Mouse (Mus musculus): ENCODE measurements around the gene Tbc1d8. TPM values are rescaled to one million over a fixed set of nuclear protein-coding genes. Genes with fewer than 3 reads are reported as not detected.

The Tbc1d8 gene
- polyA plus RNA-seq, 1 experiment from 2014 or later = 6.3 TPM

- 87% methylated on average over 4 of the region's 4 CpGs for WGBS
- no peaks in the 10 kb centered on the region for H3K27me3 ChIP-seq (ENCODE audit: insufficient read depth, poor library complexity, severe bottlenecking)
Measured at GRCm38 (mm10) chr1:39452203-39452602, 26.4 kb downstream of the Tbc1d8 start.

DNA sequence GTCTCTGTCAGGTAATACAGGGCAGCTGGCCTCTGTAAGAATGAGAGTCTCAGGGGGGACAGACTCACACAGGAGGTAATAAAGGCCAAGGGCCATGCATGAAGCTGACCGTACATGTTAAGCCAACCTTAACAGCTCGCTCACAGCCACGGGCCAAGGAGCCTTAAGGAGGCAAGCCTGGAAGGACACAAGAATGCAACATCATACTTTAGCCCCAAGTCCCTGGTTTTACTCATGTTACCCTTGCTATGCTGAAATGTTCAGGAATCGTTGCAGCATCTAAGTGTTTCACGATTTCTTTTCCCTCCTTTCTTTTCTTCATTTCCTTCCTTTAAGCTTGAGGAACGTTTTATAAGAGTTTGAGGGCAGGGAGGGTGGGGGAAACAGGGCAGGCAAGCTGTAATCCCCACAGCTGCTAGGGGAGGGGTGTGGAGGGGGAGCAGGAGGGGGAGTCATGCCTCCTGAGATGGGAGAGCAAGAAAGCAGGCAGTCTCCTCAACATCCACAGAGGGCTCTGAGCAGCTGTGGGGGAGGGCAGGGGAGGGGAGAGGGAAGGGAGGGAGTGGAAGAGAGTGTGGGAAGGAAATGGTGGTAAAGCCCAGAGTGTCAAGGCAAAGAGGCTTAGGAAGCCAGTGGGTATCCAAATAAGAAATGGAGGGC is 28.4 kb downstream of the Tbc1d8 start:
- no peak for DNase-seq (ENCODE audit: low spot score)
- H3K4me1 ChIP-seq (replicated peaks) = peaks cover 23% of the 10 kb centered on the region
- H3K27me3 ChIP-seq (ENCODE audit: insufficient read depth, poor library complexity, severe bottlenecking) = no peaks in the 10 kb centered on the region
- 0 out of 2 replicates have a peak overlapping the region, but pooled peaks have one; percentile 23 for H3K27ac ChIP-seq
- H3K9me3 ChIP-seq = no peaks in the 10 kb centered on the region
- no peak overlapping the region for H3K4me3 ChIP-seq
- H3K36me3 ChIP-seq = no peaks in the 10 kb centered on the region
- WGBS = 62% methylated on average over 6 of the region's 6 CpGs

More at GRCm38 (mm10) chr1:39452203-39452602, 26.4 kb downstream of the Tbc1d8 start:
- H3K4me3 ChIP-seq = no peak overlapping the region
- peaks cover 24% of the 10 kb centered on the region for H3K4me1 ChIP-seq (replicated peaks)
- H3K27ac ChIP-seq = no peak overlapping the region
- DNase-seq (ENCODE audit: low spot score) = no peak
- H3K36me3 ChIP-seq = no peaks in the 10 kb centered on the region
- H3K9me3 ChIP-seq = no peaks in the 10 kb centered on the region

- Histone ChIP-seq H3K27me3 (ENCODE audit: insufficient read depth, poor library complexity, severe bottlenecking) (no peaks in the 10 kb centered on the region), H3K4me3 (no peak overlapping the region), H3K9me3 (no peaks in the 10 kb centered on the region), H3K4me1 (replicated peaks) (peaks cover 16% of the 10 kb centered on the region), H3K36me3 (no peaks in the 10 kb centered on the region), H3K27ac (no peak overlapping the region)
- no peak for DNase-seq (ENCODE audit: low spot score)
- 88% methylated on average over 12 of the region's 12 CpGs for WGBS
Measured at GRCm38 (mm10) chr1:39449251-39449790, 29.2 kb downstream of the Tbc1d8 start.

GRCm38 (mm10) chr1:39448819-39449218 is 29.7 kb downstream of the Tbc1d8 start:
- H3K27ac ChIP-seq = no peak overlapping the region
- WGBS = 98% methylated on average over 5 of the region's 5 CpGs
- no peaks in the 10 kb centered on the region for H3K9me3 ChIP-seq
- peaks cover 16% of the 10 kb centered on the region for H3K4me1 ChIP-seq (replicated peaks)
- H3K4me3 ChIP-seq = no peak overlapping the region
- no peak for DNase-seq (ENCODE audit: low spot score)
- H3K27me3 ChIP-seq (ENCODE audit: insufficient read depth, poor library complexity, severe bottlenecking) = no peaks in the 10 kb centered on the region
- H3K36me3 ChIP-seq = no peaks in the 10 kb centered on the region

GRCm38 (mm10) chr1:39448238-39448637 is 30.3 kb downstream of the Tbc1d8 start:
- Histone ChIP-seq H3K4me3 (no peak overlapping the region), H3K9me3 (no peaks in the 10 kb centered on the region), H3K27me3 (ENCODE audit: insufficient read depth, poor library complexity, severe bottlenecking) (no peaks in the 10 kb centered on the region), H3K36me3 (no peaks in the 10 kb centered on the region), H3K4me1 (replicated peaks) (peaks cover 16% of the 10 kb centered on the region), H3K27ac (no peak overlapping the region)
- WGBS = 93% methylated on average over 5 of the region's 5 CpGs
- no peak for DNase-seq (ENCODE audit: low spot score)

DNA sequence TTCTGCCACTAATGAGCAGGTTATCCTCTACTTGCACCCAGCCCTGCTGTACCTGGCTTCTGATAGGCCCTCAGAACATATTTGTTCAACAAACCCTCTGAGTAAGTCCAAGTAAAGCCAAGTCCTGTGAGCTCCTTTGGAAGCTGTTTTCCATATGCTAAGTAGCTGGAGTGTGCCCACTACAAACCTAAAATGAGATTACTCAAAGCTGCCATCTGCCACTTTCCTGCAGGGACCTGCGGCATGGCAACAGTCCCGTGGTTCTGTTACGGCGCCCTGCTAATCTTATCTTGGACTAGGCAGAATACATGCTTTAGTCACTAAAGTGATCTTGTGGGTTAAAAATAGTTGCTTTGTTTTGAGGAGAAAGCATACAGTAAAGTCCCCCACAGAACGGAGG is 32.4 kb downstream of the Tbc1d8 start:
- WGBS = 86% methylated on average over 5 of the region's 5 CpGs
- DNase-seq (ENCODE audit: low spot score) = no peak
- Histone ChIP-seq H3K27me3 (ENCODE audit: insufficient read depth, poor library complexity, severe bottlenecking) (no peaks in the 10 kb centered on the region), H3K27ac (no peak overlapping the region), H3K36me3 (no peaks in the 10 kb centered on the region), H3K9me3 (no peaks in the 10 kb centered on the region), H3K4me1 (replicated peaks) (peaks cover 16% of the 10 kb centered on the region), H3K4me3 (no peak overlapping the region)

GRCm38 (mm10) chr1:39445303-39446050 is 33.1 kb downstream of the Tbc1d8 start:
- no peaks in the 10 kb centered on the region for H3K9me3 ChIP-seq
- peaks cover 14% of the 10 kb centered on the region for H3K4me1 ChIP-seq (replicated peaks)
- H3K4me3 ChIP-seq = no peak overlapping the region
- 87% methylated on average over 20 of the region's 20 CpGs for WGBS
- no peak overlapping the region for H3K27ac ChIP-seq
- no peak for DNase-seq (ENCODE audit: low spot score)
- H3K36me3 ChIP-seq = no peaks in the 10 kb centered on the region
- no peaks in the 10 kb centered on the region for H3K27me3 ChIP-seq (ENCODE audit: insufficient read depth, poor library complexity, severe bottlenecking)

- H3K27ac ChIP-seq = no peak overlapping the region
- no peaks in the 10 kb centered on the region for H3K9me3 ChIP-seq
- H3K4me1 ChIP-seq (replicated peaks) = peaks cover 3% of the 10 kb centered on the region; the same call in 1 of the 2 replicates
- H3K27me3 ChIP-seq (ENCODE audit: insufficient read depth, poor library complexity, severe bottlenecking) = no peaks in the 10 kb centered on the region
- H3K36me3 ChIP-seq = no peaks in the 10 kb centered on the region
- no peak overlapping the region for H3K4me3 ChIP-seq
- DNase-seq (ENCODE audit: low spot score) = no peak
- WGBS = 89% methylated on average over 8 of the region's 8 CpGs
Measured at GRCm38 (mm10) chr1:39443764-39444163, 34.8 kb downstream of the Tbc1d8 start.

GRCm38 (mm10) chr1:39441686-39442085 is 36.9 kb downstream of the Tbc1d8 start:
- WGBS = 71% methylated on average over 6 of the region's 6 CpGs
- H3K27ac ChIP-seq = no peak overlapping the region
- H3K9me3 ChIP-seq = no peaks in the 10 kb centered on the region
- no peaks in the 10 kb centered on the region for H3K36me3 ChIP-seq
- H3K4me3 ChIP-seq = no peak overlapping the region
- H3K27me3 ChIP-seq (ENCODE audit: insufficient read depth, poor library complexity, severe bottlenecking) = no peaks in the 10 kb centered on the region
- no peak for DNase-seq (ENCODE audit: low spot score)
- H3K4me1 ChIP-seq (replicated peaks) = peaks cover 2% of the 10 kb centered on the region; the same call in 1 of the 2 replicates

GRCm38 (mm10) chr1:39439661-39440548 is 38.6 kb downstream of the Tbc1d8 start:
- Histone ChIP-seq H3K36me3 (no peaks in the 10 kb centered on the region), H3K4me1 (replicated peaks) (no peaks in the 10 kb centered on the region; the same call in 1 of the 2 replicates), H3K27me3 (ENCODE audit: insufficient read depth, poor library complexity, severe bottlenecking) (no peaks in the 10 kb centered on the region), H3K9me3 (no peaks in the 10 kb centered on the region), H3K4me3 (no peak overlapping the region), H3K27ac (no peak overlapping the region)
- DNase-seq (ENCODE audit: low spot score) = no peak
- WGBS = 87% methylated on average over 12 of the region's 12 CpGs

DNA sequence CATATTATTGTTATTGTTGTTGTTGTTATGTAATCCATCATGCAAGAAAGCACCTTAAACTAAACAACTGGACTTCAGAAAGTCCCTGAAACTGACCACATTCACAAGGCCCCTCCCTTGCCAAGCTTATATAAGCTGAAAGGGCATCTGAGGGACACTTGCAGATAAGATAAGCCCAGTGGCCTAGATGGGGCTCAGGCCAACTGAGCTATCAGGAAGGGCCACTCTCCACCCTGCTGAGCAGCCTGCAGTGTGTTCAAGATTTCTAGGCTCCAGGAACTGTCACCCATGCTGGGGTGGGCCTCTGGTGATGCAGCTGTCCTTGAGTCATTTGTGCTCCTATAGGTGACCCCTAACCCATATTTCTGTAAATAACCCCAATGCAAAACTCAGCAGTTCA is 39.9 kb downstream of the Tbc1d8 start:
- Histone ChIP-seq H3K4me1 (replicated peaks) (no peaks in the 10 kb centered on the region; the same call in 1 of the 2 replicates), H3K4me3 (no peak overlapping the region), H3K9me3 (no peaks in the 10 kb centered on the region), H3K27me3 (ENCODE audit: insufficient read depth, poor library complexity, severe bottlenecking) (no peaks in the 10 kb centered on the region), H3K36me3 (no peaks in the 10 kb centered on the region), H3K27ac (no peak overlapping the region)
- DNase-seq (ENCODE audit: low spot score) = no peak

- 89% methylated on average over 6 of the region's 6 CpGs for WGBS
- DNase-seq (ENCODE audit: low spot score) = no peak
- Histone ChIP-seq H3K4me1 (replicated peaks) (no peaks in the 10 kb centered on the region), H3K4me3 (no peak overlapping the region), H3K27me3 (ENCODE audit: insufficient read depth, poor library complexity, severe bottlenecking) (no peaks in the 10 kb centered on the region), H3K27ac (no peak overlapping the region), H3K36me3 (no peaks in the 10 kb centered on the region), H3K9me3 (no peaks in the 10 kb centered on the region)
Measured at GRCm38 (mm10) chr1:39434264-39434663, 44.3 kb downstream of the Tbc1d8 start.
